Mouse (Mus musculus): ENCODE results near the gene Casr. TPM values are rescaled to one million over a fixed set of nuclear protein-coding genes. Genes with fewer than 3 reads are reported as not detected.

The Casr gene
- 0.05 TPM in 2 replicates for polyA plus RNA-seq (2015; fragmentation: Nextera tagmentation; extraction: Ambion mirVana)

GRCm38 (mm10) chr16:36561386-36562338 lies at the start of gene Casr:
TSS of gene Casr (minus strand) at chr16:36562141.
- Histone ChIP-seq H3K27ac (ENCODE audit: low read length) (no peak within 1 kb of the TSS), H3K4me1 (ENCODE audit: control insufficient read depth, insufficient read depth, low read length) (no peaks in the 10 kb centered on the region), H3K9ac (ENCODE audit: low read length) (no peak within 1 kb of the TSS), H3K9me3 (replicated peaks; ENCODE audit: control insufficient read depth, low read length) (no peaks in the 10 kb centered on the region), H3K36me3 (ENCODE audit: control insufficient read depth, insufficient read depth, low read length) (no peaks in the 10 kb centered on the region), H3K27me3 (ENCODE audit: control insufficient read depth, insufficient read depth, low read length) (peaks cover 6% of the 10 kb centered on the region; the same call in 1 of the 2 replicates), H3K4me2 (ENCODE audit: low read depth, low read length) (peak within 1 kb of the TSS; percentile 43), H3K4me3 (replicated peaks; ENCODE audit: low read length) (peak within 1 kb of the TSS; percentile 7)
- whole genome bisulfite sequencing: 4% methylated on average over 36 of the region's 36 CpGs
- ATAC-seq (ENCODE audit: insufficient read depth, low FRiP score): no peak

DNA sequence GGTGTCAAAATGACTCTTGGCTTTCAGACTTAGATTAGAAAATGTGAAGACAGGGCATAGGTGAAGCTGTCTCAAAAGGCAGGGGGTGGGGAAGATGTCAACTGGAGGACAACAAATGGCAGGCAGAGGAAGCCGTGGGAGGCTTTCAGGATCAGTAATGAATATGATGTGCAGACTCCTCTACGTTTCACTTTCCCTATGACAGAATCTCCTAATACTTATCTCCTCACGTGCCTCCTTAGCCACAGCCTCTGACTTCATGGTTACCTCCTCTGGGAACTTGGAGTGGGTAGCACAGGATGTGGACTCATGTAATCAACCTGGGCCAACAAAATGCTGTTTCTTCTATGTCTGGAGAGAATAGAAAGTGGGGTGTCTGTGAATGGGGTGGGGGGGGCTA lies 40.7 kb upstream of the Casr start:
- no peaks in the 10 kb centered on the region for H3K27me3 ChIP-seq (ENCODE audit: control insufficient read depth, insufficient read depth, low read length)
- no peak for ATAC-seq (ENCODE audit: insufficient read depth, low FRiP score)
- H3K36me3 ChIP-seq (ENCODE audit: control insufficient read depth, insufficient read depth, low read length): no peaks in the 10 kb centered on the region
- H3K9me3 ChIP-seq (replicated peaks; ENCODE audit: control insufficient read depth, low read length): no peaks in the 10 kb centered on the region
- H3K4me2 ChIP-seq (ENCODE audit: low read depth, low read length): no peak overlapping the region
- H3K27ac ChIP-seq (ENCODE audit: low read length): no peak overlapping the region
- no peak overlapping the region for H3K4me3 ChIP-seq (replicated peaks; ENCODE audit: low read length)
- WGBS: 65% methylated on average over 3 of the region's 3 CpGs
- H3K9ac ChIP-seq (ENCODE audit: low read length): no peak overlapping the region
- no peaks in the 10 kb centered on the region for H3K4me1 ChIP-seq (ENCODE audit: control insufficient read depth, insufficient read depth, low read length)

- no peak for ATAC-seq (ENCODE audit: insufficient read depth, low FRiP score)
- Histone ChIP-seq H3K4me3 (replicated peaks; ENCODE audit: low read length) (no peak overlapping the region), H3K4me2 (ENCODE audit: low read depth, low read length) (no peak overlapping the region), H3K4me1 (ENCODE audit: control insufficient read depth, insufficient read depth, low read length) (no peaks in the 10 kb centered on the region), H3K9ac (ENCODE audit: low read length) (no peak overlapping the region), H3K9me3 (replicated peaks; ENCODE audit: control insufficient read depth, low read length) (no peaks in the 10 kb centered on the region), H3K36me3 (ENCODE audit: control insufficient read depth, insufficient read depth, low read length) (no peaks in the 10 kb centered on the region), H3K27me3 (ENCODE audit: control insufficient read depth, insufficient read depth, low read length) (no peaks in the 10 kb centered on the region), H3K27ac (ENCODE audit: low read length) (no peak overlapping the region)
- WGBS: 78% methylated on average over 4 of the region's 4 CpGs
These were observed 36.3 kb upstream of the Casr start for GRCm38 (mm10) chr16:36598265-36598664.

DNA sequence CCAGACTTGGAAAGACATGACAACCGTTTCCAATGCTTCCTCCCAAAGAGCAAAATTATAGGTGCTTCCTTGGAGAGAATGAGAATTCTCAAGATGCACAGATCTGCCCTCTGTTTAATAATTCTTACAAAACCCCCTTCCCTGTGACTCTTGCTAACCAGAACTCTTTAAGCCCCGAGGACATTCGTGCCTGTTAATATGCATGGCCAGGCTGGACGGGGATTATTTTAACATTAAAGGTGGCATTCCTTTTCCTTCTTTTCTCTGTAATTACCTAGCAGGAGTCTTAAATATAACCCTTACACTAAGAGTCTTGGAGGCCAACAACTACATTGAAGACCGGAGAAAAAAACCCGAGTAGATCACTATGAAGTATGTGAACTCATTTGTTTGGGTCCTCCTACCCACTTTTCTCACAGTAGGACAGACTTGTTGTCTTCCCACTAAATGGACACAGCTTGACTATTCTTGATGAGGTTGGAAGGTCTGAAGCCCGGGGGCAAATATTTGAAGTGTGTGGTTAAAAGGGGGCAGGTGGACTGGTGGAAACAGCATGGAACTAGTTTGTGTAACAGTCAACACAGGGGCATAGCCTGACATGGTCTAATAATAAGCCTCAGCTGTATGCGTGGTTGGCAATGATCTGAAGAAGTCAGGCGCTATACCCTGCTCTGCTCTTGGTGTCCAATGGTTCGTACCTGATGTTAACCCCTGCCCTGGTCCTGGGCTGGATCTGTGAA lies 34.9 kb upstream of the Casr start:
- Histone ChIP-seq H3K4me3 (replicated peaks; ENCODE audit: low read length) (no peak overlapping the region), H3K27ac (ENCODE audit: low read length) (no peak overlapping the region), H3K27me3 (ENCODE audit: control insufficient read depth, insufficient read depth, low read length) (no peaks in the 10 kb centered on the region), H3K4me2 (ENCODE audit: low read depth, low read length) (no peak overlapping the region), H3K9me3 (replicated peaks; ENCODE audit: control insufficient read depth, low read length) (no peaks in the 10 kb centered on the region), H3K4me1 (ENCODE audit: control insufficient read depth, insufficient read depth, low read length) (no peaks in the 10 kb centered on the region), H3K9ac (ENCODE audit: low read length) (no peak overlapping the region), H3K36me3 (ENCODE audit: control insufficient read depth, insufficient read depth, low read length) (no peaks in the 10 kb centered on the region)
- ATAC-seq (ENCODE audit: insufficient read depth, low FRiP score): no peak
- WGBS: 85% methylated on average over 10 of the region's 10 CpGs

GRCm38 (mm10) chr16:36589898-36590297 lies 28.0 kb upstream of the Casr start:
- Histone ChIP-seq H3K4me2 (ENCODE audit: low read depth, low read length) (no peak overlapping the region), H3K4me1 (ENCODE audit: control insufficient read depth, insufficient read depth, low read length) (no peaks in the 10 kb centered on the region), H3K9ac (ENCODE audit: low read length) (no peak overlapping the region), H3K36me3 (ENCODE audit: control insufficient read depth, insufficient read depth, low read length) (no peaks in the 10 kb centered on the region), H3K27me3 (ENCODE audit: control insufficient read depth, insufficient read depth, low read length) (no peaks in the 10 kb centered on the region), H3K27ac (ENCODE audit: low read length) (no peak overlapping the region), H3K9me3 (replicated peaks; ENCODE audit: control insufficient read depth, low read length) (no peaks in the 10 kb centered on the region), H3K4me3 (replicated peaks; ENCODE audit: low read length) (no peak overlapping the region)
- 67% methylated on average over 1 of the region's 1 CpGs for WGBS
- no peak for ATAC-seq (ENCODE audit: insufficient read depth, low FRiP score)

GRCm38 (mm10) chr16:36587971-36588370 lies 26.0 kb upstream of the Casr start:
- Histone ChIP-seq H3K4me2 (ENCODE audit: low read depth, low read length) (no peak overlapping the region), H3K27ac (ENCODE audit: low read length) (no peak overlapping the region), H3K27me3 (ENCODE audit: control insufficient read depth, insufficient read depth, low read length) (no peaks in the 10 kb centered on the region), H3K9me3 (replicated peaks; ENCODE audit: control insufficient read depth, low read length) (no peaks in the 10 kb centered on the region), H3K4me3 (replicated peaks; ENCODE audit: low read length) (no peak overlapping the region), H3K36me3 (ENCODE audit: control insufficient read depth, insufficient read depth, low read length) (no peaks in the 10 kb centered on the region), H3K4me1 (ENCODE audit: control insufficient read depth, insufficient read depth, low read length) (no peaks in the 10 kb centered on the region), H3K9ac (ENCODE audit: low read length) (no peak overlapping the region)
- ATAC-seq (ENCODE audit: insufficient read depth, low FRiP score): no peak
- WGBS: 67% methylated on average over 4 of the region's 4 CpGs

- no peaks in the 10 kb centered on the region for H3K4me1 ChIP-seq (ENCODE audit: control insufficient read depth, insufficient read depth, low read length)
- H3K27me3 ChIP-seq (ENCODE audit: control insufficient read depth, insufficient read depth, low read length): no peaks in the 10 kb centered on the region
- no peak overlapping the region for H3K27ac ChIP-seq (ENCODE audit: low read length)
- H3K9me3 ChIP-seq (replicated peaks; ENCODE audit: control insufficient read depth, low read length): no peaks in the 10 kb centered on the region
- ATAC-seq (ENCODE audit: insufficient read depth, low FRiP score): no peak
- 60% methylated on average over 3 of the region's 3 CpGs for WGBS
- H3K4me3 ChIP-seq (replicated peaks; ENCODE audit: low read length): no peak overlapping the region
- no peaks in the 10 kb centered on the region for H3K36me3 ChIP-seq (ENCODE audit: control insufficient read depth, insufficient read depth, low read length)
- H3K4me2 ChIP-seq (ENCODE audit: low read depth, low read length): no peak overlapping the region
- no peak overlapping the region for H3K9ac ChIP-seq (ENCODE audit: low read length)
These were observed 20.1 kb upstream of the Casr start for GRCm38 (mm10) chr16:36582073-36582472.

- Histone ChIP-seq H3K27ac (ENCODE audit: low read length) (no peak overlapping the region), H3K9ac (ENCODE audit: low read length) (no peak overlapping the region), H3K36me3 (ENCODE audit: control insufficient read depth, insufficient read depth, low read length) (no peaks in the 10 kb centered on the region), H3K27me3 (ENCODE audit: control insufficient read depth, insufficient read depth, low read length) (no peaks in the 10 kb centered on the region), H3K9me3 (replicated peaks; ENCODE audit: control insufficient read depth, low read length) (no peaks in the 10 kb centered on the region), H3K4me2 (ENCODE audit: low read depth, low read length) (no peak overlapping the region), H3K4me1 (ENCODE audit: control insufficient read depth, insufficient read depth, low read length) (no peaks in the 10 kb centered on the region; the same call in 1 of the 2 replicates), H3K4me3 (replicated peaks; ENCODE audit: low read length) (no peak overlapping the region)
- ATAC-seq (ENCODE audit: insufficient read depth, low FRiP score): no peak
- whole genome bisulfite sequencing: 51% methylated on average over 8 of the region's 8 CpGs
These were observed 10.0 kb upstream of the Casr start for GRCm38 (mm10) chr16:36571942-36572341.

DNA sequence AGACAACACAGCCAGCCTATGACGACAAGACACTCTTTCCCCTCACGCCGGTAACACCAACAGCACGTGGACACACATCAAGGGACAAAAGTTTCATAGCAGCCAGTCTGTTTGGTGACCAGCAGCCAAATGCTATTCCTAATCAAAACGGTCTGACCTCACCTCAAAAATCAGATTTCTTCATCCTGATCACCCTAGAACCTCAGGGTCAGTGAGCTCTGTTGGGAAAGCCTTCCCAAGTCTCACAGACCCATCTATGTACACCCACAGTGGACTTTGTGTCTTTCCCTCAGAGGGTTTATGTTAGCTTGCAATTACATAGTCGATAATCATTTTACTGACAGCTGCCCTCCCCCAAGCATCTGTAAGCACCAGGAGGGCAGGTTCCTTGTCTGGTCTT lies 2.4 kb downstream of the Casr start:
- Histone ChIP-seq H3K9me3 (replicated peaks; ENCODE audit: control insufficient read depth, low read length) (no peaks in the 10 kb centered on the region), H3K27me3 (ENCODE audit: control insufficient read depth, insufficient read depth, low read length) (peaks cover 6% of the 10 kb centered on the region; the same call in 1 of the 2 replicates), H3K27ac (ENCODE audit: low read length) (no peak overlapping the region), H3K4me1 (ENCODE audit: control insufficient read depth, insufficient read depth, low read length) (no peaks in the 10 kb centered on the region), H3K9ac (ENCODE audit: low read length) (no peak overlapping the region), H3K36me3 (ENCODE audit: control insufficient read depth, insufficient read depth, low read length) (no peaks in the 10 kb centered on the region), H3K4me3 (replicated peaks; ENCODE audit: low read length) (no peak overlapping the region), H3K4me2 (ENCODE audit: low read depth, low read length) (no peak overlapping the region)
- 78% methylated on average over 6 of the region's 6 CpGs for WGBS
- no peak for ATAC-seq (ENCODE audit: insufficient read depth, low FRiP score)

Measured in stomach, embryonic 16.5 days (tissue).